Mouse (Mus musculus) heart, embryonic 13.5 days (tissue): ENCODE data around the gene Epb41l2. TPM values are rescaled to one million over a fixed set of nuclear protein-coding genes. Genes with fewer than 3 reads are reported as not detected.

ENCODE experiments used
- ATAC-seq: fragments of 200-750 bp; cut with Nextera tagmentation; 2 replicates; pipeline ENCODE4 v1.8.0; 2017; ENCODE audit warnings: moderate TSS enrichment; ENCODE audit not compliant: insufficient number of reproducible peaks, low FRiP score, low TSS enrichment; ENCODE audit errors: extremely low read depth
- H3K27ac ChIP-seq: fragments of 300-500 bp; sonication (generic); replicated peaks from 2 replicates; pipeline ENCODE4 v1.5.1; 2015; ENCODE audit warnings: moderate library complexity, mild to moderate bottlenecking, inconsistent platforms
- H3K27me3 ChIP-seq: fragments of 300-500 bp; sonication (generic); replicated peaks from 2 replicates; pipeline ENCODE4 v1.6.1; 2015; ENCODE audit warnings: mild to moderate bottlenecking, inconsistent platforms
- H3K36me3 ChIP-seq: fragments of 300-500 bp; sonication (generic); 2 replicates; pipeline ENCODE4 v1.6.1; 2015; ENCODE audit warnings: mild to moderate bottlenecking, inconsistent platforms
- H3K4me1 ChIP-seq: fragments of 300-500 bp; sonication (generic); 2 replicates; pipeline ENCODE4 v1.6.1; 2015; ENCODE audit warnings: inconsistent platforms
- H3K4me2 ChIP-seq: fragments of 300-500 bp; sonication (generic); 2 replicates; pipeline ENCODE4 v1.6.1; 2015; ENCODE audit warnings: inconsistent platforms, mild to moderate bottlenecking, moderate library complexity
- H3K4me3 ChIP-seq: fragments of 300-500 bp; sonication (generic); 2 replicates; pipeline ENCODE4 v1.5.1; 2015; ENCODE audit warnings: moderate library complexity, mild to moderate bottlenecking, inconsistent platforms
- H3K9ac ChIP-seq: fragments of 300-500 bp; sonication (generic); 2 replicates; pipeline ENCODE4 v1.6.1; 2015; ENCODE audit warnings: inconsistent platforms, mild to moderate bottlenecking, moderate library complexity
- H3K9me3 ChIP-seq: fragments of 300-500 bp; sonication (generic); 2 replicates; pipeline ENCODE4 v1.6.1; 2016; ENCODE audit warnings: inconsistent platforms
- whole genome bisulfite sequencing: fragments of 180-500 bp; shearing (Covaris S2); methylation state at CpG from one replicate; pipeline ENCODE4 v1.1.7; 2015; ENCODE audit warnings: mixed read lengths; 5-methylcytosine and 5-hydroxymethylcytosine counted together
- polyA plus RNA-seq: library from polyadenylated mRNA; unstranded; fragments of >200 nt; fragmentation: Nextera tagmentation; extraction: Ambion mirVana; gene quantifications from 2 replicates; pipeline ENCODE4 v1.2.1, GENCODE M21; 2015

The Epb41l2 gene
- polyA plus RNA-seq: 42.9 and 45.8 TPM in 2 replicates

GRCm38 (mm10) chr10:25359208-25359958 lies at the start of gene Epb41l2:
TSS of gene Epb41l2 (plus strand) at chr10:25359798.
- WGBS: under 1% methylated on average over 53 of the region's 55 CpGs
- peak; percentile 87 for ATAC-seq

DNA sequence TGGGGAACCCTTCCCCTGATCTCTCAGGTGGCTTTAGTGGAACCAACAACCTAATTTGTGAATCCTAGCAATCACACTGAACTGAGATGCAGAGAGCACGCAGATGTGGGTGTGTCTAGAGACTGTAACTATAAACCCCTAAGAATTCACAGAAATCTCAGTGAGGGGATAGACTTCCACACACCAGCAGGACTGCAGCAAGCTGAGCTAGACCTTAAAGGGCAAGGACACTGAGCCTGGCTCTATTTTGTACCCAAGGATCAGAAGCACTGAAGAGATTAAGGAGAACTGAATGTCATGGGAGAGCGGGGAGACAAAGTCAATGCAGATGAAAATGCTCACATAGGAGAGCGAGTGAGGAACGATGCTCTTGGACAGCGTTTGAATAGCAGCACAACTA lies 49.6 kb upstream of the Epb41l2 start:
- Histone ChIP-seq H3K4me1 (peaks cover 14% of the 10 kb centered on the region), H3K9me3 (no peaks in the 10 kb centered on the region), H3K27me3 (no peaks in the 10 kb centered on the region), H3K36me3 (no peaks in the 10 kb centered on the region), H3K4me3 (no peak overlapping the region), H3K4me2 (no peak overlapping the region), H3K9ac (no peak overlapping the region), H3K27ac (no peak overlapping the region)
- WGBS: 85% methylated on average over 5 of the region's 5 CpGs
- ATAC-seq: no peak

More at GRCm38 (mm10) chr10:25359208-25359958, at the start of gene Epb41l2:
- Histone ChIP-seq H3K27me3 (no peaks in the 10 kb centered on the region), H3K4me3 (peak within 1 kb of the TSS; percentile 90), H3K36me3 (no peaks in the 10 kb centered on the region), H3K4me2 (peak within 1 kb of the TSS; percentile 80), H3K4me1 (peaks cover 36% of the 10 kb centered on the region), H3K9me3 (no peaks in the 10 kb centered on the region), H3K27ac (peak within 1 kb of the TSS; percentile 91), H3K9ac (peak within 1 kb of the TSS; percentile 98)

GRCm38 (mm10) chr10:25310736-25311135 lies 48.9 kb upstream of the Epb41l2 start:
- no peak overlapping the region for H3K4me2 ChIP-seq
- no peaks in the 10 kb centered on the region for H3K27me3 ChIP-seq
- no peak overlapping the region for H3K9ac ChIP-seq
- H3K27ac ChIP-seq: no peak overlapping the region
- no peak for ATAC-seq
- H3K4me1 ChIP-seq: peaks cover 14% of the 10 kb centered on the region
- no peaks in the 10 kb centered on the region for H3K9me3 ChIP-seq
- no peaks in the 10 kb centered on the region for H3K36me3 ChIP-seq
- H3K4me3 ChIP-seq: no peak overlapping the region
- 41% methylated on average over 4 of the region's 4 CpGs for WGBS

DNA sequence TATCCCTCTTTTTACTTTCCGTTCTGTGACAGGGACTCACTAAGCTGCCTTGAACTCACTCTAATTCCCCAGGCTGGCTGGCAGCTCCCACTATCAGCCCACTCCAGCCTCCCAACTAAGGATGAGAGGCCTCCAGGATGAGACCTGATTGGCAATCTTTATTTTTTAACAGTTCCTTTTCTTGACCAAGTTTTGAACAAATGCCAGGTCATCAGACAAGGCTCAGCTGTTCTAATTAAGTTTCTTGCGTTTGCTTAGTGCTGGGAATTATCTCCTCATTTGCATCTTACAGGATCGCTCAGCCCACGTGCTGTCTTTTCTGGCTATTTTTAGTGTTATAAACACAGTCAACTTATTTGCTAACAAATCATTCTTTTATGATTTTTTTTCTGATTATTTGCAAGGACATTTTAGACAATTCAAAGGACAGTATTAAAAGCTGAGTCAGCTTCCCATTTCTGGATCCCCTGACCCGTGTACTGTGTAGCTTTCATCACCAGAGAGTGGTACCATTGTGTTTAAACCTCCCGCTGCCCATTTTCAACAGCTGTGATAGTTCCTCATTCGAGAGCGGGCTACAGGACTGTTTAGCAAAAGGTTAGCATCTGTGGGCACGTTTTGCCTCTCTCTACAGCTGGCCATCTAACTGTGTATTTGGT lies 47.9 kb upstream of the Epb41l2 start:
- H3K36me3 ChIP-seq: no peaks in the 10 kb centered on the region
- peaks cover 14% of the 10 kb centered on the region for H3K4me1 ChIP-seq
- H3K9ac ChIP-seq: no peak overlapping the region
- H3K9me3 ChIP-seq: no peaks in the 10 kb centered on the region
- no peak for ATAC-seq
- no peaks in the 10 kb centered on the region for H3K27me3 ChIP-seq
- no peak overlapping the region for H3K27ac ChIP-seq
- no peak overlapping the region for H3K4me2 ChIP-seq
- WGBS: 44% methylated on average over 9 of the region's 9 CpGs
- no peak overlapping the region for H3K4me3 ChIP-seq

DNA sequence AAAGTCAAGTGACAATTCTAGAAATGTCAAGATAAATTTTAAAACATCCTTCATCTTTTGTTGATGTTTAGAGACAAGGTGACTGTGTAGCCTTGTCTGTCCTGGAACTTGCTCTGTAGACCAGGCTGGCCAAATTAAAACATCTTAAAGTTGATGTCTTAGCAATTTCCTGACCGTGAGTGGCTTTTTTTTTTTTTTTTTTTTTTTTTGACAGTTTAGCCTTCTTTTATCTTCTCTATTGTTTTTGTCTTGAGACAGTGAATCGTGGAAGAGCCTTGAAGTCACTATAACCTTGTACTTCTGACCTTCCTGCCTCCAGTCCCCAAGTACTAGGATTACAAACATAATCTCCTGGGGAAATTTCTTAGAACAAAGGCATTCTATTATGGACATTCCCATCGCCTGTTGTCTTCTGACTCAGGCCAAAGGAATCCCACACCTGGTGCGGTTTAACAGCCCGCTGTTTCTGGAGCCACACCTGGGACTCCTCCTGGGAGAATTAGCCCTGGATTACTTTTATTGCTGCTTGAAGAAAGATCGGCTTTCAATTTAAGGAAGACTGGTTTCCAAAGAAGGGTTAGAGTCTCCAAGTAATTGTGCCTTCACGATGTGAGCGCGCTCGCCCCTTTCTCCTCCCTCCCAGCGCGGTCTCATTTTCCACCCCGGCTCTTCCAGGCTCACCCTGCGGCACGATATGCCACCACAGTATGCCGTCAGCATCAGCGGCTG lies 45.6 kb upstream of the Epb41l2 start:
- no peak overlapping the region for H3K27ac ChIP-seq
- H3K36me3 ChIP-seq: no peaks in the 10 kb centered on the region
- no peaks in the 10 kb centered on the region for H3K27me3 ChIP-seq
- no peaks in the 10 kb centered on the region for H3K9me3 ChIP-seq
- H3K4me3 ChIP-seq: peak overlapping the region; percentile 22
- H3K4me1 ChIP-seq: peaks cover 32% of the 10 kb centered on the region
- H3K4me2 ChIP-seq: peak overlapping the region; percentile 62
- 17% methylated on average over 17 of the region's 17 CpGs for WGBS
- H3K9ac ChIP-seq: peak overlapping the region; percentile 63
- no peak for ATAC-seq

- no peak for ATAC-seq
- Histone ChIP-seq H3K4me1 (peaks cover 28% of the 10 kb centered on the region), H3K4me2 (peak overlapping the region; percentile 42), H3K9ac (no peak overlapping the region), H3K4me3 (no peak overlapping the region), H3K9me3 (no peaks in the 10 kb centered on the region), H3K27me3 (no peaks in the 10 kb centered on the region), H3K27ac (peak overlapping the region; percentile 70; the same call in 1 of the 2 replicates), H3K36me3 (no peaks in the 10 kb centered on the region)
Measured at GRCm38 (mm10) chr10:25317665-25318064, 41.9 kb upstream of the Epb41l2 start.

GRCm38 (mm10) chr10:25318405-25318804 lies 41.2 kb upstream of the Epb41l2 start:
- H3K4me2 ChIP-seq: peak overlapping the region; percentile 42
- H3K27ac ChIP-seq: peak overlapping the region; percentile 70
- no peak overlapping the region for H3K9ac ChIP-seq
- H3K27me3 ChIP-seq: no peaks in the 10 kb centered on the region
- no peaks in the 10 kb centered on the region for H3K36me3 ChIP-seq
- WGBS: 33% methylated on average over 5 of the region's 5 CpGs
- peak; percentile 42; the same call in 1 of the 2 replicates for ATAC-seq
- 0 out of 2 replicates have a peak overlapping the region, but pooled peaks have one; percentile 3 for H3K4me3 ChIP-seq
- H3K9me3 ChIP-seq: no peaks in the 10 kb centered on the region
- peaks cover 28% of the 10 kb centered on the region for H3K4me1 ChIP-seq

GRCm38 (mm10) chr10:25319531-25319930 lies 40.1 kb upstream of the Epb41l2 start:
- no peak for ATAC-seq
- Histone ChIP-seq H3K9ac (no peak overlapping the region), H3K4me1 (peaks cover 21% of the 10 kb centered on the region), H3K4me3 (no peak overlapping the region), H3K36me3 (no peaks in the 10 kb centered on the region), H3K27ac (no peak overlapping the region), H3K9me3 (no peaks in the 10 kb centered on the region), H3K4me2 (no peak overlapping the region), H3K27me3 (no peaks in the 10 kb centered on the region)

DNA sequence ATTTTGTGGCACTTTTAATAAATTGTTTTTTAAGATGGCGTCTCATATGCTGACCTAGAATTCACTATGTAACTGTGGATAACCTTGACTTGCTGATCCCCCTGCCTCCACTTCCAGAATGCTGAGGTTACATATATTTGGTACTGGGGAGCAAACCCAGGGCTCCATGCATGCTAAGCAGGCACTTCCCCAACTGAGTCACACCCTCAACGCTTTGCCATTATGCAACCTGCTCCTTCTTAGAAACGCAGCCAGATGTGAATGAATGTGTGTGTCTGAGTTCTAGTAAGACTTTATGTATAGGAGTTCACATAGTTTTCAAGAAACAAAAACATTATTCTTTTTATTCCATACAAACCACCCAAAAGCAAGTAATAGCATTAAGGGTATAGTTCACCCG lies 38.4 kb upstream of the Epb41l2 start:
- 77% methylated on average over 4 of the region's 4 CpGs for WGBS
- H3K27me3 ChIP-seq: no peaks in the 10 kb centered on the region
- no peak for ATAC-seq

DNA sequence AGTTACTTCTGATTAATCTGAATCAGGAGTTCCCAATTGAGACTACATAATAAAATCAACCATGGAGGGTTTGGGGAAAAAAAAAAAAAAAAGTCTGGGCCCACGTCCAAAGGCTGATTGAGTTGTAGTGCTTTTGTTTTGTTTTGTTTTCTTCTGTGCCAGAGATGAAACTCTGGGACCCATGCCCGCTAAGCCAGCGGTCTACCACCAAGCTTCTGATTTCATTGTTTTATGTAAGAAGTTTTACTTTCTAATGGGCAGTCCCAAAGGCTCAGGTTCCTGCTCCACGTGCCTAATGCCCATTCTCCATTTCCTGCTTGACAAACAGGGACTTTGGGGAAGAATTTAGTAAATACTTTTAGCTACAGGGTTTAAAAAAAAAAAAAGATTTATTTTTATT lies 33.9 kb upstream of the Epb41l2 start:
- no peaks in the 10 kb centered on the region for H3K36me3 ChIP-seq
- no peak overlapping the region for H3K27ac ChIP-seq
- H3K27me3 ChIP-seq: no peaks in the 10 kb centered on the region
- no peak for ATAC-seq
- H3K9ac ChIP-seq: no peak overlapping the region
- WGBS: 69% methylated on average over 4 of the region's 4 CpGs
- H3K4me1 ChIP-seq: no peaks in the 10 kb centered on the region
- no peak overlapping the region for H3K4me2 ChIP-seq
- H3K9me3 ChIP-seq: no peaks in the 10 kb centered on the region
- no peak overlapping the region for H3K4me3 ChIP-seq

More for the DNA sequence above, 38.4 kb upstream of the Epb41l2 start:
- Histone ChIP-seq H3K36me3 (no peaks in the 10 kb centered on the region), H3K4me2 (no peak overlapping the region), H3K27ac (no peak overlapping the region), H3K4me1 (peaks cover 21% of the 10 kb centered on the region), H3K9ac (no peak overlapping the region), H3K4me3 (no peak overlapping the region), H3K9me3 (no peaks in the 10 kb centered on the region)

GRCm38 (mm10) chr10:25327511-25327910 lies 32.1 kb upstream of the Epb41l2 start:
- no peaks in the 10 kb centered on the region for H3K27me3 ChIP-seq
- no peak overlapping the region for H3K4me2 ChIP-seq
- no peak overlapping the region for H3K4me3 ChIP-seq
- ATAC-seq: no peak
- no peak overlapping the region for H3K9ac ChIP-seq
- H3K36me3 ChIP-seq: no peaks in the 10 kb centered on the region
- 79% methylated on average over 6 of the region's 6 CpGs for WGBS
- no peaks in the 10 kb centered on the region for H3K9me3 ChIP-seq
- H3K4me1 ChIP-seq: peaks cover 7% of the 10 kb centered on the region; the same call in 1 of the 2 replicates
- no peak overlapping the region for H3K27ac ChIP-seq
